Mouse (Mus musculus) hindbrain, embryonic 13.5 days (tissue): ENCODE results near the gene Cttn. TPM values are rescaled to one million over a fixed set of nuclear protein-coding genes. Genes with fewer than 3 reads are reported as not detected.

Experiments
- ATAC-seq: fragments of 200-750 bp; cut with Nextera tagmentation; 2 replicates; pipeline ENCODE4 v1.8.0; 2017; ENCODE audit warnings: moderate TSS enrichment; ENCODE audit not compliant: low FRiP score
- H3K27ac ChIP-seq: fragments of 300-500 bp; sonication (generic); 2 replicates; pipeline ENCODE4 v1.5.1; 2015; ENCODE audit warnings: inconsistent platforms, mild to moderate bottlenecking, moderate library complexity
- H3K27me3 ChIP-seq: fragments of 300-500 bp; sonication (generic); 2 replicates; pipeline ENCODE4 v1.6.1; 2015; ENCODE audit warnings: mild to moderate bottlenecking, inconsistent platforms
- H3K36me3 ChIP-seq: fragments of 300-500 bp; sonication (generic); 2 replicates; pipeline ENCODE4 v1.6.1; 2015; ENCODE audit warnings: mild to moderate bottlenecking, inconsistent platforms
- H3K4me1 ChIP-seq: fragments of 300-500 bp; sonication (generic); replicated peaks from 2 replicates; pipeline ENCODE4 v1.6.1; 2015; ENCODE audit warnings: inconsistent platforms
- H3K4me2 ChIP-seq: fragments of 300-500 bp; sonication (generic); 2 replicates; pipeline ENCODE4 v1.6.1; 2015; ENCODE audit warnings: inconsistent platforms, mild to moderate bottlenecking, moderate library complexity
- H3K4me3 ChIP-seq: fragments of 300-500 bp; sonication (generic); 2 replicates; pipeline ENCODE4 v1.5.1; 2015; ENCODE audit warnings: mild to moderate bottlenecking, inconsistent platforms
- H3K9ac ChIP-seq: fragments of 300-500 bp; sonication (generic); 2 replicates; pipeline ENCODE4 v1.6.1; 2015; ENCODE audit warnings: mild to moderate bottlenecking, inconsistent platforms
- H3K9me3 ChIP-seq: fragments of 300-500 bp; sonication (generic); 2 replicates; pipeline ENCODE4 v1.6.1; 2016; ENCODE audit warnings: inconsistent platforms
- WGBS: fragments of 180-500 bp; shearing (Covaris S2); methylation state at CpG from one replicate; pipeline ENCODE4 v1.1.7; 2015; 5-methylcytosine and 5-hydroxymethylcytosine counted together
- polyA plus RNA-seq: library from polyadenylated mRNA; unstranded; fragments of >200 nt; fragmentation: Nextera tagmentation; extraction: Ambion mirVana; gene quantifications from 2 replicates; pipeline ENCODE4 v1.2.1, GENCODE M21; 2015

The Cttn gene
- polyA plus RNA-seq, 1 experiment from 2014 or later, result 181 TPM

DNA sequence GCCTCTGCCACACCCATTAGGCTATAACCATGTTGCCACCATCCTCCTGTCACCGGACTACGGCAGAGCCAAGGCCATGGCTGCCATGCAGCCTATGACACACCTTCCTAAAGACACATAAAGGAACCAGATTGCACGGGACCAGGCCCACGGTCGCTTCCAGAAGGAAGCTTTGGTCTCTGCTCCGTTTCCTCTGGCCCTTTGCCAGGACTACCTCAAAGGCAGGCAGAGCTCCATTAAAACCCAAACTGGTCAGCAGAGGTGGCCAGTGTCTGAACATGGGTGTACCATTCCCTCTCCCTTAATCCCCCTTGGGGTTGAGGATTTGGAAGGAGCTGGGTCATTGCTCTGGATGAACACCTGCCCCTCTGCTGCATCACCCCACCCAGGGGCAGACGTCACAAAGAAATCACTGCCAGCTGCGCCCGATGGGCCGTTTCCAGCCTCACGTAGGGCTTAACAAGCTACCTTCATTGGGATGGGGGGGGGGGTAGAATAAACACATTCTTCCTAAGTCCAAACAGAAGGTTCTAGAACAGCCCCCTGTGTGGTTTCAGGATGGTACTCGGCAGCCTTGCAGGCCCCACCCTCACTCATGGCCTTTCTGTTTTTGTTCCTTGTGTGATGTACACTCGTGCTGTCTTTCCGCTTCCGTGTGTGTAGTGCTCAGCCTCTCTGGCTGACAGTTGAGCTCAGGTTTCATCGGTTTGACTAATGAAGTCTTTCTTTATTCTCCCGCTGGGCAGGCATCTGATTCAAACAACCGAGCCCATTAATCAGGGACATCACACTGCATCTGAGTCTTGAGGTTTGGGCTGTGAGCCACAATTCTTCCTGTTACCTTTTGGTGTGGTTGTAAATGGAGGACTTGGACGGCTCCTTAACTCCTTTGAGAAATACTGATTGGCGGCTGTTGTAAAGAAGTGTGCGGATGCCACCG, 58.6 kb downstream of the Cttn start:
- peak; percentile 65 for ATAC-seq
- H3K9ac ChIP-seq, result 0 out of 2 replicates have a peak overlapping the region, but pooled peaks have one; percentile 35
- H3K4me3 ChIP-seq, result no peak overlapping the region
- peaks cover 41% of the 10 kb centered on the region for H3K4me1 ChIP-seq
- 47% methylated on average over 22 of the region's 22 CpGs for WGBS
- no peaks in the 10 kb centered on the region for H3K9me3 ChIP-seq
- H3K36me3 ChIP-seq, result peaks cover 38% of the 10 kb centered on the region
- no peaks in the 10 kb centered on the region for H3K27me3 ChIP-seq
- peak overlapping the region; percentile 85 for H3K27ac ChIP-seq
- no peak overlapping the region for H3K4me2 ChIP-seq

GRCm38 (mm10) chr7:144409682-144410081, 61.1 kb downstream of the Cttn start:
- Histone ChIP-seq H3K4me3 (no peak overlapping the region), H3K27me3 (no peaks in the 10 kb centered on the region), H3K27ac (no peak overlapping the region), H3K9me3 (no peaks in the 10 kb centered on the region), H3K36me3 (peaks cover 57% of the 10 kb centered on the region), H3K4me1 (peaks cover 36% of the 10 kb centered on the region), H3K9ac (no peak overlapping the region), H3K4me2 (no peak overlapping the region)
- WGBS, result 82% methylated on average over 18 of the region's 18 CpGs
- ATAC-seq, result no peak

DNA sequence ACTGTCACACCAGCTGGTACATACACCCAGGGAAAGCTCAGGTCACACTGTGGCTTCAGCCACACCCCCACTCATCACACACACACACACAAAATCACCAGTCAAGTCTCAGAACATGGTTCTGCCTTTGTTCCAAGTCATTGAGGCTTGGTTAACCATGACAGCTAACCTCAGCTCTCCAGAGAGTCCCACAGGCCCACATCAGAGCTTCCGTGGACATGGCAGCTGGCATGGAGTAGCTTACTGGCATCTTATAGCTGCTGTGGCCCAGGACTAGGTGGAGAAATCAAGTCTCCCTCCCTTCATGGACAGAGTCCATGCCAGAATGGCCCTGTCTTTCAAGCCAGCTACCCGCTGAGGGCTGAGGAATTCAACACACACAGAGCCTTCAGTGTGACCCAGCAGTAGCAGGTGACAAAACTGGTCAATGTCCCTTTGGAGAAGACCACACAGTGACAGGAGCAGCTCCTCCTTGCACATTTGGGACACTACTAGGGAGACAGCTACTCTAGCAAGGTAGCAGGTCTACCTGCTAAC, 62.3 kb downstream of the Cttn start:
- Histone ChIP-seq H3K9me3 (no peaks in the 10 kb centered on the region), H3K4me3 (no peak overlapping the region), H3K27ac (no peak overlapping the region), H3K4me2 (no peak overlapping the region), H3K36me3 (peaks cover 55% of the 10 kb centered on the region), H3K27me3 (no peaks in the 10 kb centered on the region), H3K9ac (no peak overlapping the region), H3K4me1 (peaks cover 36% of the 10 kb centered on the region)
- ATAC-seq, result no peak
- 69% methylated on average over 2 of the region's 2 CpGs for WGBS

GRCm38 (mm10) chr7:144407675-144408074, 63.1 kb downstream of the Cttn start:
- peaks cover 55% of the 10 kb centered on the region for H3K36me3 ChIP-seq
- H3K9ac ChIP-seq, result no peak overlapping the region
- WGBS, result 72% methylated on average over 4 of the region's 4 CpGs
- no peak overlapping the region for H3K4me3 ChIP-seq
- no peak overlapping the region for H3K27ac ChIP-seq
- H3K9me3 ChIP-seq, result no peaks in the 10 kb centered on the region
- H3K4me1 ChIP-seq, result peaks cover 29% of the 10 kb centered on the region
- no peak for ATAC-seq
- H3K4me2 ChIP-seq, result no peak overlapping the region
- H3K27me3 ChIP-seq, result no peaks in the 10 kb centered on the region

GRCm38 (mm10) chr7:144402492-144402891, 68.3 kb downstream of the Cttn start:
- ATAC-seq, result no peak
- no peaks in the 10 kb centered on the region for H3K9me3 ChIP-seq
- H3K27me3 ChIP-seq, result no peaks in the 10 kb centered on the region
- H3K36me3 ChIP-seq, result peaks cover 18% of the 10 kb centered on the region
- H3K4me2 ChIP-seq, result no peak overlapping the region
- H3K4me3 ChIP-seq, result no peak overlapping the region
- WGBS, result 78% methylated on average over 4 of the region's 4 CpGs
- H3K27ac ChIP-seq, result no peak overlapping the region
- 0 out of 2 replicates have a peak, but pooled peaks cover 5% of the 10 kb centered on the region for H3K4me1 ChIP-seq
- H3K9ac ChIP-seq, result no peak overlapping the region

GRCm38 (mm10) chr7:144391727-144392126, 79.1 kb downstream of the Cttn start:
- Histone ChIP-seq H3K36me3 (0 out of 2 replicates have a peak, but pooled peaks cover 5% of the 10 kb centered on the region), H3K27me3 (no peaks in the 10 kb centered on the region), H3K4me1 (peaks cover 10% of the 10 kb centered on the region; the same call in 1 of the 2 replicates), H3K9me3 (peaks cover 4% of the 10 kb centered on the region; the same call in 1 of the 2 replicates), H3K4me2 (no peak overlapping the region), H3K4me3 (no peak overlapping the region), H3K9ac (no peak overlapping the region), H3K27ac (no peak overlapping the region)
- no peak for ATAC-seq
- WGBS, result 83% methylated on average over 6 of the region's 6 CpGs

GRCm38 (mm10) chr7:144390676-144391075, 80.1 kb downstream of the Cttn start:
- Histone ChIP-seq H3K4me2 (no peak overlapping the region), H3K9me3 (peaks cover 4% of the 10 kb centered on the region; the same call in 1 of the 2 replicates), H3K27me3 (no peaks in the 10 kb centered on the region), H3K9ac (no peak overlapping the region), H3K36me3 (0 out of 2 replicates have a peak, but pooled peaks cover 2% of the 10 kb centered on the region), H3K4me3 (no peak overlapping the region), H3K27ac (no peak overlapping the region), H3K4me1 (peaks cover 10% of the 10 kb centered on the region; the same call in 1 of the 2 replicates)
- 47% methylated on average over 8 of the region's 8 CpGs for WGBS
- no peak for ATAC-seq

GRCm38 (mm10) chr7:144389704-144390103, 81.1 kb downstream of the Cttn start:
- 0 out of 2 replicates have a peak, but pooled peaks cover 2% of the 10 kb centered on the region for H3K36me3 ChIP-seq
- no peak overlapping the region for H3K4me3 ChIP-seq
- H3K4me1 ChIP-seq, result peaks cover 10% of the 10 kb centered on the region; the same call in 1 of the 2 replicates
- H3K27me3 ChIP-seq, result no peaks in the 10 kb centered on the region
- H3K9ac ChIP-seq, result no peak overlapping the region
- no peak overlapping the region for H3K27ac ChIP-seq
- H3K4me2 ChIP-seq, result no peak overlapping the region
- 89% methylated on average over 2 of the region's 2 CpGs for WGBS
- peaks cover 4% of the 10 kb centered on the region; the same call in 1 of the 2 replicates for H3K9me3 ChIP-seq
- ATAC-seq, result no peak

GRCm38 (mm10) chr7:144387537-144387936, 83.3 kb downstream of the Cttn start:
- Histone ChIP-seq H3K27ac (no peak overlapping the region), H3K4me2 (no peak overlapping the region), H3K4me1 (0 out of 2 replicates have a peak, but pooled peaks cover 4% of the 10 kb centered on the region), H3K4me3 (no peak overlapping the region), H3K9me3 (peaks cover 4% of the 10 kb centered on the region; the same call in 1 of the 2 replicates), H3K36me3 (0 out of 2 replicates have a peak, but pooled peaks cover 2% of the 10 kb centered on the region), H3K27me3 (no peaks in the 10 kb centered on the region), H3K9ac (no peak overlapping the region)
- no peak for ATAC-seq
- WGBS, result 94% methylated on average over 6 of the region's 6 CpGs

Other genes with a start within 250 kb of the Cttn start
- gene Ppfia1, start 82.7 kb upstream of the Cttn start, polyA plus RNA-seq, result 26.8 and 27.6 TPM in 2 replicates
- gene Fadd, start 111.5 kb upstream of the Cttn start, polyA plus RNA-seq, result 5.1 and 5.4 TPM in 2 replicates